Mouse (Mus musculus) frontal cortex, adult (tissue): ENCODE measurements around the gene Dcaf10.
"Not testable (repeated sequence)": the region's sequence is repeated elsewhere in the genome, so short reads cannot be mapped to it uniquely, and the experiment has no call there.

Experiments used
- ATAC-seq: cut with Nextera tagmentation; 2 replicates; pipeline ENCODE4 v1.9.2; 2017; ENCODE audit warnings: mild to moderate bottlenecking, moderate library complexity, mixed read lengths; ENCODE audit not compliant: low TSS enrichment

Gene Dcaf10

GRCm38 (mm10) chr4:45341669-45342249, at the start of gene Dcaf10:
Gene Dcaf10, plus strand, starts transcription at chr4:45342101.
- peak; percentile 94 for ATAC-seq

GRCm38 (mm10) chr4:45296662-45297564, 45.0 kb upstream of the Dcaf10 start, which contains the start of gene Trmt10b:
Gene Trmt10b, plus strand, starts transcription at chr4:45297127.
- ATAC-seq = peak; percentile 100

- ATAC-seq = no peak
Measured at GRCm38 (mm10) chr4:45305536-45305935, 36.4 kb upstream of the Dcaf10 start.

- peak; percentile 89 for ATAC-seq
Measured at GRCm38 (mm10) chr4:45308046-45308445, 33.9 kb upstream of the Dcaf10 start.

GRCm38 (mm10) chr4:45308606-45309005, 33.3 kb upstream of the Dcaf10 start:
- ATAC-seq = no peak

GRCm38 (mm10) chr4:45311056-45311455, 30.8 kb upstream of the Dcaf10 start:
- ATAC-seq = no peak

GRCm38 (mm10) chr4:45320159-45320816, 21.6 kb upstream of the Dcaf10 start:
- peak; percentile 93 for ATAC-seq

GRCm38 (mm10) chr4:45331139-45331538, 10.8 kb upstream of the Dcaf10 start:
- ATAC-seq = no peak

- ATAC-seq = no peak
Measured at GRCm38 (mm10) chr4:45332466-45332865, 9.4 kb upstream of the Dcaf10 start.

GRCm38 (mm10) chr4:45341226-45341625, 675 bp upstream of the Dcaf10 start:
- no peak for ATAC-seq

- peak; percentile 75 for ATAC-seq
Measured at GRCm38 (mm10) chr4:45342286-45343155, 620 bp downstream of the Dcaf10 start, which contains the start of gene Exosc3. Gene Exosc3, minus strand, starts transcription at chr4:45342732.

GRCm38 (mm10) chr4:45356653-45357052, 14.8 kb downstream of the Dcaf10 start:
- ATAC-seq = no peak

- ATAC-seq = no peak
Measured at GRCm38 (mm10) chr4:45371261-45371660, 29.4 kb downstream of the Dcaf10 start.

GRCm38 (mm10) chr4:45374879-45375278, 33.0 kb downstream of the Dcaf10 start:
- no peak for ATAC-seq

GRCm38 (mm10) chr4:45376573-45376972, 34.7 kb downstream of the Dcaf10 start:
- no peak for ATAC-seq

GRCm38 (mm10) chr4:45380903-45381580, 39.1 kb downstream of the Dcaf10 start:
- ATAC-seq = not testable (repeated sequence)

GRCm38 (mm10) chr4:45382133-45382532, 40.2 kb downstream of the Dcaf10 start:
- ATAC-seq = not testable (repeated sequence)

- not testable (repeated sequence) for ATAC-seq
Measured at GRCm38 (mm10) chr4:45387296-45387695, 45.4 kb downstream of the Dcaf10 start.

- no peak for ATAC-seq
Measured at GRCm38 (mm10) chr4:45392099-45392498, 50.2 kb downstream of the Dcaf10 start.

- no peak for ATAC-seq
Measured at GRCm38 (mm10) chr4:45392572-45392971, 50.7 kb downstream of the Dcaf10 start.

- ATAC-seq = no peak
Measured at GRCm38 (mm10) chr4:45392994-45393393, 51.1 kb downstream of the Dcaf10 start.
